9 mouse cellular contexts compared by ENCODE assay signal in genomic region chr8:110676702-110677101, GRCm38 (mm10). TPM values are rescaled to one million over a fixed set of nuclear protein-coding genes. Genes with fewer than 3 reads are reported as not detected.
DNase-seq lines count a peak whose midpoint lies in the region; ATAC-seq and TF ChIP-seq lines count a peak whose summit lies in the region.
"Had no signal": no experiment of that assay in that cellular context is flagged by ENCODE, and none has a peak within 500 bp of the region (broad histone marks: within the 10 kb centered on the region; RNA-seq: fewer than 3 reads in every experiment).

No protein-coding gene starts in this region.

- TF ChIP-seq POLR2A in spleen, adult 2 months (IDR thresholded peaks at IDR 0.05; ENCODE audit: low read depth, low read length): no peak

- H3K9me3 ChIP-seq in limb, embryonic 11.5 days (ENCODE audit: control insufficient read depth, low read length): no peaks in the 10 kb centered on the region
- H3K9me3 ChIP-seq: midbrain, embryonic 13.5 days had no signal

- H3K4me3 ChIP-seq in spleen, adult 2 months (ENCODE audit: extremely low read depth, insufficient read depth, insufficient read length): no peak overlapping the region
- H3K4me3 ChIP-seq in limb, embryonic 11.5 days (ENCODE audit: low read depth, low read length): no peak overlapping the region
- H3K4me3 ChIP-seq: midbrain, embryonic 13.5 days had no signal

- no peak overlapping the region for H3K4me2 ChIP-seq in limb, embryonic 11.5 days (ENCODE audit: low read depth, severe bottlenecking)
- H3K4me2 ChIP-seq: midbrain, embryonic 13.5 days had no signal

- ATAC-seq in limb, embryonic 11.5 days (ENCODE audit: insufficient number of reproducible peaks, low FRiP score, low TSS enrichment, low read depth): peak; percentile 67; the same call in 1 of the 2 replicates
- ATAC-seq: midbrain, embryonic 13.5 days had no signal

- DNase-seq in spleen, adult 2 months (ENCODE audit: low read depth in 1 of 2, low spot score in 2 of 2): no peak
- DNase-seq in spleen, postnatal 14 days (ENCODE audit: low spot score in 2 of 2): no peak
- peak; percentile 67 for DNase-seq in gastrocnemius, postnatal 25 days
- peak; percentile 67 for DNase-seq in limb, embryonic 11.5 days (ENCODE audit: low spot score)
- no peak for DNase-seq in spleen, postnatal 36 days (ENCODE audit: low spot score in 2 of 2)
- DNase-seq in spleen, postnatal 10 days (ENCODE audit: low spot score in 2 of 2): no peak
- DNase-seq in B cell, adult 2 months: no peak
- DNase-seq: layer of hippocampus, postnatal 36 days had no signal

- no peak for TF ChIP-seq CTCF in spleen, adult 2 months (IDR thresholded peaks at IDR 0.05; ENCODE audit: extremely low read depth, insufficient read depth, insufficient read length, insufficient replicate concordance)

- H3K27me3 ChIP-seq in spleen, adult 2 months (ENCODE audit: control insufficient read depth, insufficient read depth, low read length): no peaks in the 10 kb centered on the region
- H3K27me3 ChIP-seq in limb, embryonic 11.5 days (ENCODE audit: control insufficient read depth, insufficient read depth, low read length): no peaks in the 10 kb centered on the region
- H3K27me3 ChIP-seq: midbrain, embryonic 13.5 days had no signal

- H3K36me3 ChIP-seq in spleen, adult 2 months (ENCODE audit: control insufficient read depth, insufficient read depth, low read length): peaks cover 11% of the 10 kb centered on the region
- H3K36me3 ChIP-seq in limb, embryonic 11.5 days (ENCODE audit: control insufficient read depth, insufficient read depth, low read length): peaks cover 6% of the 10 kb centered on the region; the same call in 1 of the 2 replicates

- no peak overlapping the region for H3K9ac ChIP-seq in limb, embryonic 11.5 days (ENCODE audit: low read length)
- H3K9ac ChIP-seq: midbrain, embryonic 13.5 days had no signal

- 78% methylated on average over 5 of the region's 5 CpGs for WGBS in spleen, adult 2 months
- WGBS in limb, embryonic 11.5 days: 27% methylated on average over 5 of the region's 5 CpGs

- H3K27ac ChIP-seq in spleen, adult 2 months (ENCODE audit: insufficient read depth, low read length): peak overlapping the region; percentile 24; the same call in 1 of the 2 replicates
- peak overlapping the region; percentile 59; the same call in 1 of the 2 replicates for H3K27ac ChIP-seq in limb, embryonic 11.5 days (replicated peaks; ENCODE audit: low read depth, low read length)
- H3K27ac ChIP-seq: midbrain, embryonic 13.5 days had no signal

- no peaks in the 10 kb centered on the region for H3K4me1 ChIP-seq in spleen, adult 2 months (ENCODE audit: control insufficient read depth, insufficient read depth, insufficient read length)
- H3K4me1 ChIP-seq in limb, embryonic 11.5 days (ENCODE audit: control insufficient read depth, insufficient read depth, low read length): 0 out of 2 replicates have a peak, but pooled peaks cover 6% of the 10 kb centered on the region
- H3K4me1 ChIP-seq: midbrain, embryonic 13.5 days had no signal

RNA-seq across cellular contexts. Expression of gene Mtss1l, which starts 44.6 kb away (rescaled TPM):
- polyA plus RNA-seq in spleen, adult 2 months (2012; rRNA removed): 34.8 and 39.4 TPM in 2 replicates
- 10 to 100 TPM; 64.7 to 82.3 TPM for total RNA-seq in gastrocnemius, postnatal 25 days (2021)
- 15.7 and 20.9 TPM in 2 replicates for polyA plus RNA-seq in limb, embryonic 11.5 days (2014; fragmentation: Nextera tagmentation; extraction: Ambion mirVana)

RNA-seq across cellular contexts. Expression of gene Vac14, which starts 58.3 kb away (rescaled TPM):
- 34.3 and 42.6 TPM in 2 replicates for polyA plus RNA-seq in spleen, adult 2 months (2012; rRNA removed)
- total RNA-seq in gastrocnemius, postnatal 25 days (2021): 10 to 100 TPM; 15.4 to 16.2 TPM
- 30.5 TPM in 2 replicates for polyA plus RNA-seq in limb, embryonic 11.5 days (2014; fragmentation: Nextera tagmentation; extraction: Ambion mirVana)

Comparison
In these comparisons a context has a peak if more than half of its experiments do, and no peak if none do; other contexts are left out.
1. DNase-seq: peak in gastrocnemius, postnatal 25 days (single experiment) and limb, embryonic 11.5 days (single experiment); none in spleen, adult 2 months (0 of 2), spleen, postnatal 14 days (0 of 2), spleen, postnatal 36 days (0 of 2), spleen, postnatal 10 days (0 of 2) and B cell, adult 2 months (0 of 2).